Mouse (Mus musculus): ENCODE results near the gene Vasn.

GRCm38 (mm10) chr16:4651624-4652023 lies 11.9 kb downstream of the Vasn start:
- TF ChIP-seq CTCF (IDR thresholded peaks at IDR 0.05; ENCODE audit: low read depth, low read length) (no peak), POLR2A (IDR thresholded peaks at IDR 0.05; ENCODE audit: borderline replicate concordance, low read depth, low read length) (no peak)
